Mouse (Mus musculus): ENCODE data around the gene Psmd11.

The Psmd11 gene

GRCm38 (mm10) chr11:80482347-80482746 is 53.9 kb downstream of the Psmd11 start:
- no peak for DNase-seq (ENCODE audit: low spot score in 2 of 2)

- DNase-seq (ENCODE audit: low spot score in 2 of 2): no peak
Observed at GRCm38 (mm10) chr11:80482921-80483320, 54.5 kb downstream of the Psmd11 start.

- no peak for DNase-seq (ENCODE audit: low spot score in 2 of 2)
Observed at GRCm38 (mm10) chr11:80483536-80484067, 55.2 kb downstream of the Psmd11 start.

GRCm38 (mm10) chr11:80484191-80484791 is 55.9 kb downstream of the Psmd11 start:
- no peak for DNase-seq (ENCODE audit: low spot score in 2 of 2)

- no peak for DNase-seq (ENCODE audit: low spot score in 2 of 2)
Observed at GRCm38 (mm10) chr11:80485120-80485551, 56.7 kb downstream of the Psmd11 start.

GRCm38 (mm10) chr11:80485622-80486206 is 57.3 kb downstream of the Psmd11 start:
- no peak for DNase-seq (ENCODE audit: low spot score in 2 of 2)

GRCm38 (mm10) chr11:80487904-80488587 is 59.6 kb downstream of the Psmd11 start:
- DNase-seq (ENCODE audit: low spot score in 2 of 2): no peak

GRCm38 (mm10) chr11:80489172-80489881 is 60.9 kb downstream of the Psmd11 start:
- peak in 1 of 2 experiments; percentile 24 for DNase-seq (ENCODE audit: low spot score in 2 of 2)

GRCm38 (mm10) chr11:80489882-80490196 is 61.4 kb downstream of the Psmd11 start:
- peak; percentile 51 to 56 for DNase-seq (ENCODE audit: low spot score in 2 of 2)

GRCm38 (mm10) chr11:80490831-80491230 is 62.4 kb downstream of the Psmd11 start:
- DNase-seq (ENCODE audit: low spot score in 2 of 2): no peak

GRCm38 (mm10) chr11:80493186-80493585 is 64.8 kb downstream of the Psmd11 start:
- no peak for DNase-seq (ENCODE audit: low spot score in 2 of 2)

GRCm38 (mm10) chr11:80494852-80495251 is 66.4 kb downstream of the Psmd11 start:
- DNase-seq (ENCODE audit: low spot score in 2 of 2): peak; percentile 45 to 48

- DNase-seq (ENCODE audit: low spot score in 2 of 2): no peak
Observed at GRCm38 (mm10) chr11:80495972-80496371, 67.6 kb downstream of the Psmd11 start.

- DNase-seq (ENCODE audit: low spot score in 2 of 2): no peak
Observed at GRCm38 (mm10) chr11:80496640-80497039, 68.2 kb downstream of the Psmd11 start.

- no peak for DNase-seq (ENCODE audit: low spot score in 2 of 2)
Observed at GRCm38 (mm10) chr11:80497225-80497919, 69.0 kb downstream of the Psmd11 start.

- no peak for DNase-seq (ENCODE audit: low spot score in 2 of 2)
Observed at GRCm38 (mm10) chr11:80498328-80499070, 70.1 kb downstream of the Psmd11 start.

- DNase-seq (ENCODE audit: low spot score in 2 of 2): no peak
Observed at GRCm38 (mm10) chr11:80499550-80499952, 71.1 kb downstream of the Psmd11 start.

GRCm38 (mm10) chr11:80503281-80503680 is 74.9 kb downstream of the Psmd11 start:
- no peak for DNase-seq (ENCODE audit: low spot score in 2 of 2)

GRCm38 (mm10) chr11:80503726-80504452 is 75.5 kb downstream of the Psmd11 start:
- peak; percentile 38 to 42 for DNase-seq (ENCODE audit: low spot score in 2 of 2)
